Mouse (Mus musculus): ENCODE results near the gene Tex52. TPM values are rescaled to one million over a fixed set of nuclear protein-coding genes. Genes with fewer than 3 reads are reported as not detected.
A peak's percentile ranks its signal among the peaks of the same experiment; 100 is the strongest.

Gene Tex52
- polyA plus RNA-seq, 1 experiment from 2014 or later, result not detected

DNA sequence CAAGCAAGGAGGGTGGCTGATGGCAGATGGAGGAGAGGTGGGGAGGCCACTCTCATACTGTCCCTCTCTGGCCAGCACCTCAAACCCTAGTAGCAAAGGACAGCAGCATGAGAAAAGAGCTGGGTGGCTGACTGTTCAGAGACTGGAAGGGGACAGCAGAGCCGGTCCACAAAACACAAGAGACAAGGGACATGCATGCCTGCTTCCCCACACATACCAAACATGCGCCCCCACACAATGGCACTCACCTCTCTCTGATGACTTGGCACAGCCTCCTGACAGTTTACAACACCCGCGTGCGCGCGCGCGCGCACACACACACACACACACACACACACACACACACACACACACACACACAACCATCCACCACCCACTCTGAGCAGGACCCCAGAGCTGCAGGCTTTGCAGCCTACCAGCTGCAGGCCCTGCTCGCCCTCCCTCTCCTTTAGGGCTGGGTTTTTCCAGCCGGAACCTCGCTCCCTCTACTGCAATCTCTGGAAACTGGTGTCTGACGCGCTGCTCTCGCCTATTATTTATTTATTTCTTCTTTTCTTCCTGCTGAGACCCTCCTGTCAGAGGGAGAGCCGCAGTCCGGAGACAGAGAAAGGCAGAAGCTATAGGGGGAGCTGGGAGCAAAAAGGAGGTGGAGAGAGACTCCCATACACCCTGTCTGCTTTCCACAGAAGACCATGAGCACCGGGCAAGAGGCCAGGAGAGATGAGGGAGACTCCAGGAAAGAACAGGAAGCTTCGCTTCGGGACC lies 24.3 kb downstream of the Tex52 start:
- Histone ChIP-seq H3K36me3 (ENCODE audit: inconsistent target) (no peaks in the 10 kb centered on the region), H3K4me3 (ENCODE audit: inconsistent target) (no peak overlapping the region), H3K27ac (no peak overlapping the region), H3K79me2 (ENCODE audit: inconsistent target) (no peaks in the 10 kb centered on the region)
- 85% methylated on average over 15 of the region's 21 CpGs for WGBS (ENCODE audit: missing documents)

DNA sequence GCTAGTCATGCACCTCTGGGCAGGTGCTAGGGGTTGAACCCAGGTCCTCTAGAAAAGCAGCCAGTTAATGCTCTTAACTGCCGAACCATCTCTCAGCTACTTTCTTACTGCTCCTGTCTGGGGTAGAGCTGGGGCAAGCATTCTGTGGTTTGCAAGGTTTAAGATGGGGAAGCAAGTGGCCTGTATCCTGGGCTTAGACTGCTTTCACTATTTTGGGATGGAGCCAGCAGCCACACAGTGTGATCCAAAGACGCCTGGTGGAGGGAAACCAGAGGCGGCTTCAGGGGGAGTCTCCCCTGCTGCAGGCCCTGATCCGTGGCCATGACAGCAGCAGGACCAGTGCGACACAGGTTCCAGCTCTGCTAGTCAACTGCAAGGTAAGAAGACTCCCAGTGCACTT lies 29.5 kb downstream of the Tex52 start:
- Histone ChIP-seq H3K4me3 (ENCODE audit: inconsistent target) (no peak overlapping the region), H3K27ac (no peak overlapping the region), H3K36me3 (ENCODE audit: inconsistent target) (no peaks in the 10 kb centered on the region), H3K79me2 (ENCODE audit: inconsistent target) (no peaks in the 10 kb centered on the region)
- WGBS (ENCODE audit: missing documents), result 45% methylated on average over 5 of the region's 5 CpGs

DNA sequence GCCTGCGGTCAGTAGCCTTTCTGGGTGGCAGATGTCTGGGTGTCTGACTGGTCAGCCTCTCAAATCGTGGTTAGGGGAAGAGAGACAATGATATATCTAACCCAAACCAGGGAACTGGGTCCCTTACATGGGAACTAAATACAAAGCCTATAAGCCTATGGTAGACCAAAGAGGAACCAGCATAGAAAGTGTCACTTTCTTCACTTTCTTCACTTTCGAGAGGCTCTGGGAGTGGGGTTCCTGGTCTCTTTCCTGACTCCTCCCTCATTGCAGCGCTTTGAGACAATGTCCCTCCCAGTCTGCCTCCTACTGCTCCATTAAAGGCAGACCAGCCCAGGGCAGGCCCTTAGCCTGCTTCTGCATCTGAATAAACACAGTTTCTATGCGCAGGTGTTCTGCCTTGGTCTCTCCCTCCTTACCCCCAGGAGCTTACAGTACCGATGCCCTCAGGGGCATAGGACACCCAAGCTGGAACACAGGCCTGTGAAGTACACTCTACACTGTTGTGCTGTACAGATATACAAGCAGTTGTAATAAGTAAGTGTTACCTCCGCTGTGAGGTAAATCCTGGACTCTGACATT lies 33.4 kb downstream of the Tex52 start:
- WGBS (ENCODE audit: missing documents), result 58% methylated on average over 7 of the region's 7 CpGs
- Histone ChIP-seq H3K27ac (no peak overlapping the region), H3K36me3 (ENCODE audit: inconsistent target) (no peaks in the 10 kb centered on the region), H3K79me2 (ENCODE audit: inconsistent target) (no peaks in the 10 kb centered on the region), H3K4me3 (ENCODE audit: inconsistent target) (no peak overlapping the region)

DNA sequence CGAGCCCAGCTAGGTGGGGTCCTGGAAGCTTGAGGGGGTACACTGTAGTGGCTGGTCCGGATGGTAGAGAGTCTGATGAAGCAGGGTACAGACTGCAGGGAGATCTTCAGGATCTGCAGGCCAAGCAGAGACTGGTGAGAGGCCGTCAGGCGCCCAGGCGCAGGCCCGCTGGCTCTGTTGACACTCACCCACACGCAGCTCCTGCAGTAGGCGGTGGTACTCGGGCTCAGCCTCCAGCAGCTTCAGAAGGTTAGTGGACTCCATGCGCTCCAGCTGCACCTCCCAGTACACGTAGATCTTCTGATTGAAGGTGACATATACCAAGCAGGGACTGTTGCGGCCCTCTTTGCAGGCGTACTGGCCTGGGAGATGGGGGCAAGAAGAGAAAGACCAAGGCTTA lies 35.0 kb downstream of the Tex52 start:
- no peak overlapping the region for H3K27ac ChIP-seq
- H3K36me3 ChIP-seq (ENCODE audit: inconsistent target), result no peaks in the 10 kb centered on the region
- H3K4me3 ChIP-seq (ENCODE audit: inconsistent target), result no peak overlapping the region
- WGBS (ENCODE audit: missing documents), result 96% methylated on average over 13 of the region's 13 CpGs
- H3K79me2 ChIP-seq (ENCODE audit: inconsistent target), result no peaks in the 10 kb centered on the region

DNA sequence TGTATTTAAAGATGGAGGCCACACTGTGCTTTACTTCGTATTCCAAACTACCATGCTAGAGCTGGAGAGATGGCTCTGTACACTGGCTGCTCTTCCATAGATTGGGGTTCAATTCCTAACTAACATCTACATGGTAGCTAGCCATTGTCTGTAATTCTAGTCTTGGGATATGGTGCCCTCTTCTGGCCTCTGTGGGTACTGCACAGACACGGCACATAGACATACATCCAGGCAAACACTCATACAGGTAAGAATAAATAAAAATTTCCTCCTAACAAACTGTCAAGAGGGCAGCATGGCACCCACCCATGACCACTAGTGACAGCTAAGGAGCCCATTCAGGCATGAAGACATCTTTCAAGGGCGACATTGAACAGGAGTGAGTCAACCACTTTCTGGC lies 35.9 kb downstream of the Tex52 start:
- Histone ChIP-seq H3K27ac (no peak overlapping the region), H3K4me3 (ENCODE audit: inconsistent target) (no peak overlapping the region), H3K36me3 (ENCODE audit: inconsistent target) (no peaks in the 10 kb centered on the region), H3K79me2 (ENCODE audit: inconsistent target) (no peaks in the 10 kb centered on the region)
- 28% methylated on average over 3 of the region's 3 CpGs for WGBS (ENCODE audit: missing documents)

DNA sequence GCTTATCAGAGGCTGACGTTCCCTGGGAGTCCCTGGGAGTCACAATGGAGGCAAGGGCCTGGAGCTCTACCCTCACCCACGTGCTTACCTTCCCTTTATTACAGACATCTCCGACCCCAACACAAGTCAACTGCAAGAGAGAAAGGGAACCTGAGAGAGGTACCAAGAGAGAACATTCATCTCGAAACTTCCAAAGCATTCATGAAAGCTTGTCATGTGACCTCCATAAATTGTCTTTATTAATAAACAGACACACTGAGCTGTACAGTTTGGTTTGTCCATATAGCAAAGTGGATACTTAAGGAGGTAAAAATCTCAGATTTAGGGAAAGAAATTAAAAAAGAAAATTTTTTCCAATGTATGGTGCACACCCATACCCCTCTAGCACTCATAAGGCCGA lies 40.9 kb downstream of the Tex52 start:
- Histone ChIP-seq H3K27ac (no peak overlapping the region), H3K4me3 (ENCODE audit: inconsistent target) (no peak overlapping the region), H3K36me3 (ENCODE audit: inconsistent target) (no peaks in the 10 kb centered on the region), H3K79me2 (ENCODE audit: inconsistent target) (no peaks in the 10 kb centered on the region)
- WGBS (ENCODE audit: missing documents), result 94% methylated on average over 5 of the region's 5 CpGs

DNA sequence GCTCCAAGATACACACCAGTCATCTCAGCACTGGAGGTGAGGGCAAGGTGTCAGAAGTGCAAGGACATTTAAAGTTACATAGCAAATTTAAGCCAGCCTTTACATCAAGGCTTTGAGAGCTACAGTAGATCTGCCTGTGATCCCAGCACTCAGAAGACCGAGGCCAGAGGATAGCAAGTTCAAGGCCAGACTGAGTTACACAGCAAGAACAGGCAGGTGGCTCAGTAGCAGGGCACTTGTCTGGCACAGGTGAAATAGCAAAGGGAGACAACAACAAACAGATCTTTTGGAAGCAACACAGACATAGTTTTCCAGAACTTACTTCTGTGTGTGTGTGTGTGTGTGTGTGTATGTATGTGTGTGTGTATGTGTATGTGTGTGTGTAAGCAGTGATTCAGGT lies 42.8 kb downstream of the Tex52 start:
- no peak overlapping the region for H3K27ac ChIP-seq
- H3K79me2 ChIP-seq (ENCODE audit: inconsistent target), result no peaks in the 10 kb centered on the region
- H3K4me3 ChIP-seq (ENCODE audit: inconsistent target), result no peak overlapping the region
- no peaks in the 10 kb centered on the region for H3K36me3 ChIP-seq (ENCODE audit: inconsistent target)
- 88% methylated on average over 1 of the region's 1 CpGs for WGBS (ENCODE audit: missing documents)

DNA sequence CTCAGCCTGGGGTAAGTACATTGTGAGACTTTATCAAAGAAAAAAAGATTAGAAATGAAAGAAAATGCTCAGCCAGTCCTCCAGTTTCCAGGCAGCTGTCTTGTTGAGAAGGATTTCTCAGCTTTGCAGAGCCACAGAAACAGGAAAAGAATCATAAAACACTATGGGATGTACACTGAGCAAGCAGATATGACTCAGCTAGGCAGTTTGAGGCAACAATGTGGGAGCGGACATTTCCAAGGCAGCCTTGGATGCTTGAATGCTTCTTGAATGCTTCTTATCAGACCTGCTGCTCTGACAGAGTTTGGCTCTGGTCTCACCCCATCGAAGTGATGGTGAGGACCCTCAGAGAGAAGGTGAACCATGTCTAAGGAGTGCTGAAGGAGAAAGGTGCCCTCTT lies 45.8 kb downstream of the Tex52 start:
- 62% methylated on average over 2 of the region's 2 CpGs for WGBS (ENCODE audit: missing documents)
- Histone ChIP-seq H3K79me2 (ENCODE audit: inconsistent target) (peaks cover 5% of the 10 kb centered on the region; the same call in 1 of the 2 replicates), H3K4me3 (ENCODE audit: inconsistent target) (no peak overlapping the region), H3K36me3 (ENCODE audit: inconsistent target) (no peaks in the 10 kb centered on the region), H3K27ac (no peak overlapping the region)

DNA sequence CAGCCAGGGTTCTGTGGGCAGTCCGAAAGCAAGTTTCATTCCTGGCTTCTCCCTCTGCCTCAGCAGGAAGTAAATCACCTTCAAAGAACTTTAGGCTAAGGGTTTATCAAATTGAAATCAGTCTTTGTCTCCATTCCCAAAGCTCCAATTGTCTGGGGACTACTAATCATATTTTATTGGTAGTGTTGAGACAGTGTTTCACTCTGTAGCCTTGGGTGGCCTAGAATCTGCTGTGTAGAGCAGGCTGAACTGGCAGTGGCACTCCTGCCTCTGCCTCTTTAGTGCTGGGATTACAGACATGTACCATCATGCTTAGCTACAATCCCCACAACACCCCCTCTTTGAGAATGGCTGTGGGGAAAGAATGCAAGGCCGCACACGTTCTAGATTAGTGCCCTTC lies 46.2 kb downstream of the Tex52 start:
- no peak overlapping the region for H3K27ac ChIP-seq
- 92% methylated on average over 3 of the region's 3 CpGs for WGBS (ENCODE audit: missing documents)

DNA sequence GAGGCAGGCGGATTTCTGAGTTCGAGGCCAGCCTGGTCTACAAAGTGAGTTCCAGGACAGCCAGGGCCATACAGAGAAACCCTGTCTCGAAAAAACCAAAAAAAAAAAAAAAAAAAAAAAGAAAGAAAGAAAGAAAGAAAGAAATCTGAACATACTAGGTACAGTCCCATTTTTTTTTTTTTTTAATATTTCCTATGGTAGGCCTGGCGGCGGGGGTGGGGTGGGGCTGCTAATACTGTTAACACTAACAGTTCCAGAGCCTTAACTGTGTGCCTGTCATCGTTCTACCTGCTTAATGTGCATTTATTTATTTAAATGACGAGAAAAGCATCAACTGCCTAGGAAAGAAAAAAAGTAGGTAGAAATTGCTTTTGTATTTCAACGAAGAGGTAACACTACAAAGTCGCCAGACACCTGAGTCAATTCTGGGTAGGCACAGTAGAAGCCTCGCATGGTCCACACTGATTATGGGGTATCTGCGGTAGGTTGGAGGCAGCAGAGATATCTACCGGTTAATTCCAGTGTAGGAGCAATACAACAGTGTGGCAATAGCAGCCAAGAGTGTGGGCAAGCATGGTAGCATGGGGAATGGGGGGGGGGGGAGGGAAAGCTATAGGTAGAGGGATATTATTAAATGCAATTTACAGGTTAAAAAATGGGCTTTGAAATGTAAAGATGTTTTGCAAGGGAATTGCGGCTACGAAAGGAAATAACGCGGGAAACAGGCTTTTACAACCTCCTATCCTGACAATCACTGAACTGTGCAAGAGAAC lies 48.4 kb downstream of the Tex52 start:
- H3K27ac ChIP-seq, result peak overlapping the region; percentile 92
- WGBS (ENCODE audit: missing documents), result 33% methylated on average over 13 of the region's 16 CpGs

More for the DNA sequence above, 46.2 kb downstream of the Tex52 start:
- H3K4me3 ChIP-seq (ENCODE audit: inconsistent target), result no peak overlapping the region
- H3K36me3 ChIP-seq (ENCODE audit: inconsistent target), result no peaks in the 10 kb centered on the region
- H3K79me2 ChIP-seq (ENCODE audit: inconsistent target), result peaks cover 5% of the 10 kb centered on the region; the same call in 1 of the 2 replicates

DNA sequence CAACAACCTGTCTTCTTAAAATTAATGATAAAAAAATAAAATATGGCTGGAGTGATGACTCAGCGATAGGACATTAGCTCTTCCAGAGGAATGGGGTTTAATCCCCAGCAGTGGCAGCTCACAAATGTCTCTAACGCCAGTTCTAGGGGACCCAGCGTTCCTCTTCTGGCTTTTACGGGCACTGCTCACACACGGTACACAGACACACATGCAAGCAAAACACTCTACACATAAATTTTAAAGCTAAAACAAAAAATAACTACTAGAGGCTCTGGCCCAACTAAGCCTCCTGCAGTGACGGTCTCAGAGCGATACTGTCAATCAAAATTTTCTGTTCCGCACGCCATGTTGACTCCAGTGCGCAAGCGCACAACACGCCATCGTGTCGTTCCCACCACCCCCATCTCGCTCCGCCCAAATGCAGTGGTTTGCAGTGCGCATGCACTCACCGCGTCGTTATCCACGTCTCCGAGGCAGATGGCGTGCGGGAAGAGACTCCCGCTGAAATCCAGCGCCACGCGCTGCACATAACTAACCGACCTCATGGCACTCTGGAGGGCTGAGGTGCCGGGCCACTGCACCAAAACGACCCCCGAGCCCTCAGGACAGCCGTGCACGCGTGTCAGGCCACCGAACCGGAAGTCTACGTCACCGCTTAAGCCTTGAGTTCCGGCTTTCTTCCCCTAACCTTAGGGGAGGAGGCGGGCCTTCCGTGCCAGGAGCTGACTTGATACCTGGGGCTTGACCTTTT lies 49.2 kb downstream of the Tex52 start, which contains the start of gene Itfg2:
Gene Itfg2 (minus strand): TSS at position 663 of the 751 bp plus-strand sequence.
- peak within 1 kb of the TSS; percentile 72 for H3K4me3 ChIP-seq (ENCODE audit: inconsistent target)
- H3K27ac ChIP-seq, result peak within 1 kb of the TSS; percentile 92
- peaks cover 5% of the 10 kb centered on the region; the same call in 1 of the 2 replicates for H3K79me2 ChIP-seq (ENCODE audit: inconsistent target)
- H3K36me3 ChIP-seq (ENCODE audit: inconsistent target), result no peaks in the 10 kb centered on the region
- under 1% methylated on average over 42 of the region's 42 CpGs for WGBS (ENCODE audit: missing documents)

More for the DNA sequence above, 48.4 kb downstream of the Tex52 start:
- H3K4me3 ChIP-seq (ENCODE audit: inconsistent target), result peak overlapping the region; percentile 72
- H3K36me3 ChIP-seq (ENCODE audit: inconsistent target), result no peaks in the 10 kb centered on the region
- peaks cover 5% of the 10 kb centered on the region; the same call in 1 of the 2 replicates for H3K79me2 ChIP-seq (ENCODE audit: inconsistent target)

DNA sequence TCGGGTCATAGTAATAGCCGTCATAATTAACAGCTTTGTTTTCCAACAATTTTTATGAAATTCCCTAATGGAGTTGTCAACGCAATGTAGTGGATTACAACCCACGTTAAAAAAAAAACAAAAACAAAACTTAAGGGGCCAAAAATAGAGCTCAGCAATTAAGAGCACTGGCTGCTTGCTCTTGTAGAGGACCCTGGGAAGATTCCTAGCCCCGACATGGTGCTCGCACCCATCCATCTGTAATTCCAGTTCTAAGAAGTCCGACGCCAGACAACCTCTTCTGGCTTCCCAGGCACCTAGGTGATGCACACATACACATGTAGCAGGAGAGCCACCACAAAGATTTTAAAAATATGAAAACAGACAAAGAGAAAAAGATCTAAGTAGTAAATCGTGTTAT lies 49.8 kb downstream of the Tex52 start:
- Histone ChIP-seq H3K4me3 (ENCODE audit: inconsistent target) (peak overlapping the region; percentile 72), H3K27ac (peak overlapping the region; percentile 92), H3K79me2 (ENCODE audit: inconsistent target) (peaks cover 5% of the 10 kb centered on the region; the same call in 1 of the 2 replicates), H3K36me3 (ENCODE audit: inconsistent target) (peaks cover 2% of the 10 kb centered on the region; the same call in 1 of the 2 replicates)
- WGBS (ENCODE audit: missing documents), result 38% methylated on average over 9 of the region's 9 CpGs

DNA sequence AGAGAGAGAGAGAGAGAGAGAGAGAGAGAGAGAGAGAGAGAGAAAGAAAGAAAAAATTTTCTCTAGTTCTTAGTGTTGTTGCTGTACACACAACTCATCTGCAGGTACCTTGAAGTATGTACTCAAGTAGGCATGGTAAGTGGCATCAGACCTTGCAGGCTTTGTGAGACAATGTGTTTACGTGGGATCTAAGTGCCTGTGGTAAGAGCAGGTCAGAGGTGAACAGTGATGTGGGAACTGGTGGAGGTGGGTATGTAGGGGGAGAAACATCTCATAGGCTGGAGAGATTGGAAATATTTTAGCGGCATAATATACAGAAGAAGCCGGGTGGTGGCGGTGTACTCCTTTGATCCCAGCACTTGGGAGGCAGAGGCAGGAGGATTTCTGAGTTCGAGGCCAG lies 52.3 kb downstream of the Tex52 start:
- Histone ChIP-seq H3K4me3 (ENCODE audit: inconsistent target) (no peak overlapping the region), H3K36me3 (ENCODE audit: inconsistent target) (peaks cover 24% of the 10 kb centered on the region), H3K27ac (no peak overlapping the region), H3K79me2 (ENCODE audit: inconsistent target) (peaks cover 5% of the 10 kb centered on the region; the same call in 1 of the 2 replicates)
- 97% methylated on average over 5 of the region's 5 CpGs for WGBS (ENCODE audit: missing documents)

DNA sequence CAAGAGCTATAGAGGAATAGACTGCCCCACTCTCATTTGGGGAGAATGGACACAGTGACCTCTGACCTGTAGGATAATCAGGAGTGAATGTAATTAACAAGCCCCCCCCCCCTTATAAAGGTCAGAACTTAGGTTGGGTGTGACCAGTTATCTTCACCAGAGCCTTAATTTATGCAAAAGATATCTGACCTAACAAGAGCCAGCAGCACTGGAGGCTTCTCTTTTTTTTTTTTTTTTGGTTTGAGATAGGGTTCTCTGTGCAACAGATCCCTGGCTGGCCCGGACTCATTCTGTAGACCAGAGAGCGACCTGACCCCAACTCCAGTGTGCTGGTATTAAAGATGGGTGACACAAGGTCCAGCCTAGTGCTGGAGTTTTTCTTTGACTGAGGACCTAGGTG lies 54.0 kb downstream of the Tex52 start:
- Histone ChIP-seq H3K36me3 (ENCODE audit: inconsistent target) (peaks cover 42% of the 10 kb centered on the region), H3K79me2 (ENCODE audit: inconsistent target) (no peaks in the 10 kb centered on the region), H3K4me3 (ENCODE audit: inconsistent target) (no peak overlapping the region), H3K27ac (no peak overlapping the region)
- WGBS (ENCODE audit: missing documents), result 92% methylated on average over 2 of the region's 2 CpGs

All from macrophage (primary cell).